Mouse (Mus musculus) midbrain, embryonic 15.5 days (tissue): ENCODE data around the gene Tchhl1. TPM values are rescaled to one million over a fixed set of nuclear protein-coding genes. Genes with fewer than 3 reads are reported as not detected.
"Not testable (repeated sequence)": the region's sequence is repeated elsewhere in the genome, so short reads cannot be mapped to it uniquely, and the experiment has no call there.

Experiments
- ATAC-seq: fragments of 200-750 bp; cut with Nextera tagmentation; replicated peaks from 2 replicates; pipeline ENCODE4 v1.8.0; 2017; ENCODE audit warnings: moderate TSS enrichment
- H3K27ac ChIP-seq: fragments of 300-500 bp; sonication (generic); 2 replicates; pipeline ENCODE4 v1.5.1; 2015; ENCODE audit warnings: mild to moderate bottlenecking, inconsistent platforms
- H3K27me3 ChIP-seq: fragments of 300-500 bp; sonication (generic); replicated peaks from 2 replicates; pipeline ENCODE4 v1.6.1; 2015; ENCODE audit warnings: inconsistent platforms
- H3K36me3 ChIP-seq: fragments of 300-500 bp; sonication (generic); replicated peaks from 2 replicates; pipeline ENCODE4 v1.6.1; 2015; ENCODE audit warnings: inconsistent platforms
- H3K4me1 ChIP-seq: fragments of 300-500 bp; sonication (generic); 2 replicates; pipeline ENCODE4 v1.6.1; 2015; ENCODE audit warnings: inconsistent platforms
- H3K4me2 ChIP-seq: fragments of 300-500 bp; sonication (generic); 2 replicates; pipeline ENCODE4 v1.6.1; 2015; ENCODE audit warnings: inconsistent platforms, mild to moderate bottlenecking, moderate library complexity
- H3K4me3 ChIP-seq: fragments of 300-500 bp; sonication (generic); 2 replicates; pipeline ENCODE4 v1.5.1; 2015; ENCODE audit warnings: mild to moderate bottlenecking, inconsistent platforms
- H3K9ac ChIP-seq: fragments of 300-500 bp; sonication (generic); 2 replicates; pipeline ENCODE4 v1.6.1; 2015; ENCODE audit warnings: mild to moderate bottlenecking, inconsistent platforms
- H3K9me3 ChIP-seq: fragments of 300-500 bp; sonication (generic); 2 replicates; pipeline ENCODE4 v1.6.1; 2016; ENCODE audit warnings: inconsistent platforms
- WGBS: fragments of 180-500 bp; shearing (Covaris S2); methylation state at CpG from one replicate; pipeline ENCODE4 v1.1.7; 2015; ENCODE audit warnings: mixed read lengths; 5-methylcytosine and 5-hydroxymethylcytosine counted together
- polyA plus RNA-seq: library from polyadenylated mRNA; unstranded; fragments of >200 nt; fragmentation: Nextera tagmentation; extraction: Ambion mirVana; gene quantifications from 2 replicates; pipeline ENCODE4 v1.2.1, GENCODE M21; 2015

The Tchhl1 gene
- polyA plus RNA-seq, 1 experiment from 2014 or later = not detected

DNA sequence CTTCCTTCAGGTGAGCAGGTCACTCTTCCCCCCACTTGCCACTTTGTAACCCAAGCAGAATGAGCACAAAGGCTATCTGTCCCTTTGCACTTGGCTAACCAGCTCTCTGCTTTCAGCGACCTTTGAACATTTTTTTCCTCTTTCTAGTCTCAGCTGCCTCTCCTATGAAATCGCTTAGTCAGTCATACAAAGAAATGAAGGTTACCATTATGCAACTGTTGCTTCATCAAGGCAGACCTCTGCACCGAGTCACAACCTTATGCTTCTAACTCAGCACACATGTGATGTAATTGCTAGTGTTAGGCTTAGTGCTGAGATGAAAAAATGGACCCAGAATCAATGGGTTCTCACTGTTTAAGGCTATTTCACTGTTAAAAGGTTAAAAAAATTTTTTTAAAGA lies 1.1 kb downstream of the Tchhl1 start:
- ATAC-seq = no peak
- 81% methylated on average over 3 of the region's 3 CpGs for WGBS
- H3K27me3 ChIP-seq = no peaks in the 10 kb centered on the region

DNA sequence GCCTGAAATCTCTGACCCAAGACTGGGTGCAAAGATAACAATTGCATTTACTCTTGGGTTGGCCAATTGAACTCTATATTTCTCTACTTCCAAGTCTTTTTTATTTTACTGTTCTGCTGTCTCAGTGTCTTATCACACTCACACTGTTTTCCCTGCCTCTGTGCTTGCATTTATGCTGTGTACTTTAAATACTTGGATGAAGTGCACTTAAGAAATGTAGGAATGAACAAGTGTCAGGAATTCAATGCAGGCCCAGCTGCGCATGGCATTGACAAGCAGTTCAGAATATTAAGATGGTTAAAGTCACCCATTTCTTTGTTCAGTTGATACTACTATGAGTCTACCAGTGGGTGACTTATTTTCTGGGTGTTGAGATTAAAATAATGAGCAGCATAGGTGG lies 11.5 kb downstream of the Tchhl1 start:
- Histone ChIP-seq H3K27ac (no peak overlapping the region), H3K27me3 (no peaks in the 10 kb centered on the region), H3K4me3 (no peak overlapping the region), H3K9ac (no peak overlapping the region), H3K4me2 (no peak overlapping the region), H3K9me3 (no peaks in the 10 kb centered on the region), H3K36me3 (no peaks in the 10 kb centered on the region), H3K4me1 (no peaks in the 10 kb centered on the region)
- no peak for ATAC-seq
- 84% methylated on average over 1 of the region's 1 CpGs for WGBS

More for the DNA sequence above, 1.1 kb downstream of the Tchhl1 start:
- Histone ChIP-seq H3K4me3 (no peak overlapping the region), H3K27ac (no peak overlapping the region), H3K4me1 (no peaks in the 10 kb centered on the region), H3K9me3 (no peaks in the 10 kb centered on the region), H3K36me3 (no peaks in the 10 kb centered on the region), H3K4me2 (no peak overlapping the region), H3K9ac (no peak overlapping the region)

GRCm38 (mm10) chr3:93481982-93482616 lies 13.5 kb downstream of the Tchhl1 start:
- 79% methylated on average over 2 of the region's 2 CpGs for WGBS
- Histone ChIP-seq H3K4me1 (no peaks in the 10 kb centered on the region), H3K4me2 (no peak overlapping the region), H3K4me3 (no peak overlapping the region), H3K36me3 (no peaks in the 10 kb centered on the region), H3K9me3 (no peaks in the 10 kb centered on the region), H3K9ac (no peak overlapping the region), H3K27ac (no peak overlapping the region), H3K27me3 (no peaks in the 10 kb centered on the region)
- ATAC-seq = no peak

DNA sequence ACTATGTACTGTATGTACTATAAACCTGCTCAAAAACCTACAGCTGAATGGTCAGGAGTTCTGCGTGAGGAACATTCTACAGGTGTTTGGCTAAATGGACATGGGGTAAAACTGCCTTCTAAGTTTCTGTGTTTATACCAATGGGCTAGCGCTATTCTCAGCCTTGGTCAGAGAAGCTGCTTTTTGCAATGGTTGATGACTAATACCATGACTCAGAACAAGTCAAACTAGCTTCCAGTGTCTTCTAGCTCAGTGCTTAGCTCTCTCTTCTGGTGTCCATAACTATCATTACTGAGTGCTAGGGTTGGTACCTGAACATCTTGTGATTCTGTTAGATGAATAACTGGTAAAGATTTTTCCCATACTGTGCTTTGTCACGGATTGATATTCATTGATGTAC lies 17.1 kb downstream of the Tchhl1 start:
- no peaks in the 10 kb centered on the region for H3K9me3 ChIP-seq
- WGBS = 91% methylated on average over 3 of the region's 3 CpGs
- H3K27me3 ChIP-seq = no peaks in the 10 kb centered on the region
- no peaks in the 10 kb centered on the region for H3K4me1 ChIP-seq
- no peak overlapping the region for H3K27ac ChIP-seq
- H3K36me3 ChIP-seq = no peaks in the 10 kb centered on the region
- H3K9ac ChIP-seq = no peak overlapping the region
- no peak for ATAC-seq
- no peak overlapping the region for H3K4me3 ChIP-seq
- H3K4me2 ChIP-seq = no peak overlapping the region

DNA sequence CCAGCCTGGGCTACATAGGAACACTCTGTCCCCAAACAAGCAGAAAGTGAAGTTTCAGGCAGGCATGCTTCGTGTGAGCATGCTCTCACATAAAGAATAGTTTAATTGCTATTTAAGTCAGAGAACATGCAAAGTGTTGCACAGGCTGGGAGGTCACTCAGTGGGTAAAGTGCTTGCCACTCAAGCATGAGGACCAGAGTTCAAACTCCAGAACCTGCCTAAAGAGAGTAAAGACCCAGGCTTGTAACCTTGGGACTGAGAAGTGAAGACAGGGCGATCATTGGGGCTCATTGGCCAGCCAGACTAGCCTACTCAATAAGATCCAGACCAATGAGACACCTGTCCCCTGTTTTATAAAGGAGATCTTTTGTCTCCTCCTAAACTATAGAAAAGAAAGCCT lies 20.0 kb downstream of the Tchhl1 start:
- H3K9ac ChIP-seq = no peak overlapping the region
- no peaks in the 10 kb centered on the region for H3K36me3 ChIP-seq
- no peak overlapping the region for H3K4me2 ChIP-seq
- H3K27me3 ChIP-seq = no peaks in the 10 kb centered on the region
- H3K9me3 ChIP-seq = no peaks in the 10 kb centered on the region
- H3K4me3 ChIP-seq = no peak overlapping the region
- H3K27ac ChIP-seq = no peak overlapping the region
- WGBS = 82% methylated on average over 2 of the region's 2 CpGs
- ATAC-seq = no peak
- H3K4me1 ChIP-seq = no peaks in the 10 kb centered on the region

DNA sequence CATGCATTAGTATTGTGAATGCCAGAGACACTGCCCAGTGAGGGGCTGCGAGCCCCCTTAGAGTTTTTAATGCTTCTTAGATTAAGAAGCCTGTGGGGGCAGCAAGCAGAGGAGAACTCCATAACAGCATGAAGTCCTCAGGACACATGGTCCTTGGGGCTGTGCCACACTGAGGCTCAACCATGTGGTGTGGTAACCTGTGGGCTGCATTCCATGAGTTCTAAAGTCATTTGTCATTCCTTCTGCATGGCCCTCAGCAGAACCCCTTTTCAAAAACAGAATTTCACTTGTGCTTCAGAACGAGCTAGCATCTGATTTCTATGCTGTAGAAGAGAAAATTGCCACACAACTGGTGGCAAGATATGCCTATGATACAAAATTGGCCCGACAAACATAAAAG lies 23.6 kb downstream of the Tchhl1 start:
- H3K9ac ChIP-seq = no peak overlapping the region
- 80% methylated on average over 3 of the region's 3 CpGs for WGBS
- no peak overlapping the region for H3K4me2 ChIP-seq
- no peaks in the 10 kb centered on the region for H3K4me1 ChIP-seq
- no peak for ATAC-seq
- no peaks in the 10 kb centered on the region for H3K27me3 ChIP-seq
- H3K36me3 ChIP-seq = no peaks in the 10 kb centered on the region
- H3K9me3 ChIP-seq = no peaks in the 10 kb centered on the region
- no peak overlapping the region for H3K4me3 ChIP-seq
- H3K27ac ChIP-seq = no peak overlapping the region

DNA sequence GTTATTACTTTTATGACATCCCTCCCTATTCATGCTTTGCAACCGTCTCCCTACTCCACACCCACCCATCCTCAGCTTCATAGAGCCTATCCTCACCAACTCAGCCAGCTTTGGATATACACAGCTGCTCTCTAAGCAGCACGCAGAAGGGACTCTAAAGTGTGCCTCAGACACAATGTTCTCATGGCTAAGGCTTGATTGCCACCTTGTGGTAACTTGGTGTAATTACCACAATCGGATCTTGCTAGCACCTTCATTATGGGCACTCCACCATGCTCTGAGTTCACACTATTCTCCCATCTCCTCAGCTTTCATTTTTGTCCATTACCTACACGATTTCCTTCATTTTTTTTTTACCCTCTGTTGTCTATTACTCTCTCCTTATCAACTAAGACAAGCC lies 25.4 kb downstream of the Tchhl1 start:
- H3K36me3 ChIP-seq = no peaks in the 10 kb centered on the region
- H3K4me3 ChIP-seq = no peak overlapping the region
- no peak overlapping the region for H3K9ac ChIP-seq
- H3K4me1 ChIP-seq = no peaks in the 10 kb centered on the region
- no peak overlapping the region for H3K4me2 ChIP-seq
- no peaks in the 10 kb centered on the region for H3K9me3 ChIP-seq
- peak; percentile 96 for ATAC-seq
- no peak overlapping the region for H3K27ac ChIP-seq
- WGBS = 2% methylated on average over 4 of the region's 4 CpGs
- no peaks in the 10 kb centered on the region for H3K27me3 ChIP-seq

- not testable (repeated sequence) for H3K27ac ChIP-seq, H3K4me1 ChIP-seq, ATAC-seq, H3K27me3 ChIP-seq, H3K9ac ChIP-seq, H3K4me2 ChIP-seq, H3K9me3 ChIP-seq, H3K4me3 ChIP-seq, H3K36me3 ChIP-seq
- WGBS = 24% methylated on average over 5 of the region's 5 CpGs
These were observed 26.2 kb downstream of the Tchhl1 start for GRCm38 (mm10) chr3:93494774-93495173.

DNA sequence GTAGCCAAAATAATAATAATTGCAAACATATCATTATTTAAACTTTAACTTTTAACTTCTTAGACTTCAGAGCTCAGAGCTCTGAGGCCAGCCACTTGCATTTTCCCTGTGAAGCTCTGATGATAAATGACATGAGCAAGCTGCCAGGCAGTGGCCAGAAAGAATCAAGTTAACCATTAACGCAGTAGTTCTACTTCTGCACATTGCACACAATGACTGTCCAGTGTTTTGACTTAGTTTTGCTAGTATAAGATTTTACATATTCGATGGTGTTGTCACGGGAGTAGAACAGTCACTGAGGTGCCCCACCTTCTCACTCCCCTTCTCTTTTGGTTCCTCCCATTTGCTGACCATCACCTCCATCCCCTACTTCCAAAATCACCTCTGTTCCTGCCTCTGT lies 28.6 kb downstream of the Tchhl1 start:
- H3K4me1 ChIP-seq = no peaks in the 10 kb centered on the region
- H3K9me3 ChIP-seq = no peaks in the 10 kb centered on the region
- no peak overlapping the region for H3K4me3 ChIP-seq
- no peak overlapping the region for H3K27ac ChIP-seq
- H3K27me3 ChIP-seq = no peaks in the 10 kb centered on the region
- H3K4me2 ChIP-seq = no peak overlapping the region
- H3K36me3 ChIP-seq = no peaks in the 10 kb centered on the region
- no peak overlapping the region for H3K9ac ChIP-seq
- ATAC-seq = no peak
- WGBS = 86% methylated on average over 3 of the region's 3 CpGs

DNA sequence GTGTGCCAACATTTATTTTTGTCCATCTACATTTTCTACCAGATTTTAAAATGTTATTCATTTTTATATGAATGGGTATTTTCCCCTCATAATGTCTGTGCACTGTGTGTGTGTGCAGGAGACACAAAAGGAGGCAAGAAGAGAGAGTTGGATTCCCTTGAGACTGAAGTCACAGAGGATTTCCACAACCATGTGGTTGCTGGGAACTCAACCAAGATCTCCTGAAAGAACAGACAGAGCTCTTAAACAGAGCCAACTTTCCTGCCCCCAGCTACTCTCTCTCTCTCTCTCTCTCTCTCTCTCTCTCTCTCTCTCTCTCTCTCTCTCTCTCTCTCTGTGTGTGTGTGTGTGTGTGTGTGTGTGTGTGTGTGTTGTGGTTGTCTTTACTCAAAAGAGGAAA lies 30.6 kb downstream of the Tchhl1 start:
- Histone ChIP-seq H3K4me2 (no peak overlapping the region), H3K4me3 (no peak overlapping the region), H3K27ac (no peak overlapping the region), H3K4me1 (no peaks in the 10 kb centered on the region), H3K36me3 (no peaks in the 10 kb centered on the region), H3K27me3 (no peaks in the 10 kb centered on the region), H3K9me3 (peaks cover 4% of the 10 kb centered on the region; the same call in 1 of the 2 replicates), H3K9ac (no peak overlapping the region)
- ATAC-seq = no peak

- Histone ChIP-seq H3K27ac (no peak overlapping the region), H3K4me2 (no peak overlapping the region), H3K27me3 (no peaks in the 10 kb centered on the region), H3K9ac (no peak overlapping the region), H3K36me3 (no peaks in the 10 kb centered on the region), H3K4me3 (no peak overlapping the region), H3K9me3 (peaks cover 4% of the 10 kb centered on the region; the same call in 1 of the 2 replicates), H3K4me1 (no peaks in the 10 kb centered on the region)
- ATAC-seq = no peak
- whole genome bisulfite sequencing = 80% methylated on average over 7 of the region's 7 CpGs
These were observed 36.1 kb downstream of the Tchhl1 start for GRCm38 (mm10) chr3:93504536-93505189.

GRCm38 (mm10) chr3:93505960-93506863 lies 37.7 kb downstream of the Tchhl1 start:
- no peak overlapping the region for H3K4me3 ChIP-seq
- 0 out of 2 replicates have a peak overlapping the region, but pooled peaks have one; percentile 5 for H3K4me2 ChIP-seq
- 44% methylated on average over 30 of the region's 30 CpGs for WGBS
- peaks cover 4% of the 10 kb centered on the region; the same call in 1 of the 2 replicates for H3K9me3 ChIP-seq
- H3K9ac ChIP-seq = no peak overlapping the region
- no peak; the same call in 1 of the 2 replicates for ATAC-seq
- no peaks in the 10 kb centered on the region for H3K27me3 ChIP-seq
- no peaks in the 10 kb centered on the region for H3K4me1 ChIP-seq
- no peak overlapping the region for H3K27ac ChIP-seq
- no peaks in the 10 kb centered on the region for H3K36me3 ChIP-seq
